ENCODE assay signal across 22 mouse cellular contexts in genomic region chr10:45865793-45866192, GRCm38 (mm10).
DNase-seq lines count a peak whose midpoint lies in the region; ATAC-seq and TF ChIP-seq lines count a peak whose summit lies in the region.
"Had no signal": no experiment of that assay in that cellular context is flagged by ENCODE, and none has a peak within 500 bp of the region (broad histone marks: within the 10 kb centered on the region; RNA-seq: fewer than 3 reads in every experiment).

No protein-coding gene starts in this region.

- no peaks in the 10 kb centered on the region for H3K36me3 ChIP-seq in kidney, adult 2 months (ENCODE audit: control insufficient read depth, insufficient read depth, low read length)
- no peaks in the 10 kb centered on the region for H3K36me3 ChIP-seq in midbrain, postnatal 0 days (ENCODE audit: insufficient read depth, low read length)
- no peaks in the 10 kb centered on the region for H3K36me3 ChIP-seq in midbrain, embryonic 14.5 days (ENCODE audit: control insufficient read depth, insufficient read depth, low read length)
- H3K36me3 ChIP-seq in embryonic facial prominence, embryonic 10.5 days (replicated peaks) = no peaks in the 10 kb centered on the region
- H3K36me3 ChIP-seq: embryonic facial prominence, embryonic 13.5 days; forebrain, embryonic 12.5 days; G1E; heart, embryonic 10.5 days; hindbrain, embryonic 10.5 days had no signal

- peak; percentile 18 for DNase-seq in kidney, postnatal 10 days
- DNase-seq in kidney, adult 2 months = no peak
- no peak for DNase-seq in midbrain, postnatal 0 days (ENCODE audit: low spot score)
- no peak for DNase-seq in midbrain, embryonic 14.5 days
- no peak for DNase-seq in embryonic facial prominence, embryonic 10.5 days (ENCODE audit: low spot score)
- no peak for DNase-seq in cerebellum, postnatal 10 days
- no peak for DNase-seq in right cerebral cortex, adult 2 months (ENCODE audit: low spot score in 2 of 2)
- DNase-seq: adrenal gland, adult 8-10 months; adrenal gland, postnatal 36 days; B cell, adult 2 months; cerebellum, adult 2 months; cerebellum, postnatal 14 days; gastrocnemius, postnatal 10 days; heart, adult 18-20 months had no signal

- no peaks in the 10 kb centered on the region for H3K9me3 ChIP-seq in midbrain, postnatal 0 days (ENCODE audit: low read length)
- H3K9me3 ChIP-seq in midbrain, embryonic 14.5 days (ENCODE audit: control insufficient read depth, low read length) = no peaks in the 10 kb centered on the region
- H3K9me3 ChIP-seq in embryonic facial prominence, embryonic 10.5 days = no peaks in the 10 kb centered on the region
- H3K9me3 ChIP-seq: embryonic facial prominence, embryonic 13.5 days; forebrain, embryonic 12.5 days; G1E; heart, embryonic 10.5 days; hindbrain, embryonic 10.5 days had no signal

- TF ChIP-seq CTCF in kidney, adult 2 months (conservative IDR thresholded peaks at IDR 0.05; ENCODE audit: insufficient read depth, insufficient read length, low read depth, low read length) = no peak
- no peak for TF ChIP-seq CTCF in midbrain, postnatal 0 days (IDR thresholded peaks at IDR 0.05)

- H3K4me1 ChIP-seq in kidney, adult 2 months (ENCODE audit: control insufficient read depth, insufficient read depth, low read length) = no peaks in the 10 kb centered on the region
- H3K4me1 ChIP-seq in midbrain, postnatal 0 days (ENCODE audit: insufficient read depth, low read length) = no peaks in the 10 kb centered on the region
- H3K4me1 ChIP-seq in midbrain, embryonic 14.5 days (ENCODE audit: control insufficient read depth, insufficient read depth, low read length) = no peaks in the 10 kb centered on the region
- peaks cover 27% of the 10 kb centered on the region for H3K4me1 ChIP-seq in embryonic facial prominence, embryonic 10.5 days
- H3K4me1 ChIP-seq: forebrain, embryonic 12.5 days; hindbrain, embryonic 10.5 days had no signal

- no peak for TF ChIP-seq POLR2A in kidney, adult 2 months (IDR thresholded peaks at IDR 0.05; ENCODE audit: low read depth, low read length)

- WGBS in kidney, adult 2 months = 48% methylated on average over 4 of the region's 4 CpGs
- WGBS in midbrain, postnatal 0 days = 52% methylated on average over 4 of the region's 4 CpGs
- 51% methylated on average over 4 of the region's 4 CpGs for WGBS in midbrain, embryonic 14.5 days
- WGBS in embryonic facial prominence, embryonic 10.5 days = 48% methylated on average over 4 of the region's 4 CpGs

- no peak overlapping the region for H3K9ac ChIP-seq in midbrain, postnatal 0 days (replicated peaks; ENCODE audit: low read length, poor library complexity, severe bottlenecking)
- H3K9ac ChIP-seq in midbrain, embryonic 14.5 days (replicated peaks; ENCODE audit: low read length) = no peak overlapping the region
- H3K9ac ChIP-seq: embryonic facial prominence, embryonic 13.5 days; forebrain, embryonic 12.5 days had no signal

- no peak overlapping the region for H3K4me3 ChIP-seq in kidney, adult 2 months (ENCODE audit: insufficient read depth, low read depth, low read length)
- H3K4me3 ChIP-seq in midbrain, postnatal 0 days (ENCODE audit: low read depth, low read length) = no peak overlapping the region
- no peak overlapping the region for H3K4me3 ChIP-seq in midbrain, embryonic 14.5 days (replicated peaks; ENCODE audit: low read depth, low read length)
- no peak overlapping the region for H3K4me3 ChIP-seq in embryonic facial prominence, embryonic 10.5 days
- H3K4me3 ChIP-seq: embryonic facial prominence, embryonic 13.5 days; forebrain, embryonic 12.5 days; heart, embryonic 10.5 days; hindbrain, embryonic 10.5 days had no signal

- no peak overlapping the region for H3K4me2 ChIP-seq in midbrain, postnatal 0 days (ENCODE audit: low read depth, low read length, poor library complexity, severe bottlenecking)
- no peak overlapping the region for H3K4me2 ChIP-seq in midbrain, embryonic 14.5 days (ENCODE audit: low read length)
- H3K4me2 ChIP-seq: embryonic facial prominence, embryonic 13.5 days; forebrain, embryonic 12.5 days had no signal

- no peak overlapping the region for H3K27ac ChIP-seq in kidney, adult 2 months (ENCODE audit: insufficient read depth, low read depth, low read length)
- H3K27ac ChIP-seq in midbrain, postnatal 0 days (ENCODE audit: low read depth, low read length) = 0 out of 2 replicates have a peak overlapping the region, but pooled peaks have one; percentile 20
- H3K27ac ChIP-seq in midbrain, embryonic 14.5 days (replicated peaks; ENCODE audit: low read depth, low read length) = no peak overlapping the region
- H3K27ac ChIP-seq in embryonic facial prominence, embryonic 10.5 days (replicated peaks) = peak overlapping the region; percentile 61; the same call in 1 of the 2 replicates
- H3K27ac ChIP-seq: embryonic facial prominence, embryonic 13.5 days; forebrain, embryonic 12.5 days; heart, embryonic 10.5 days; hindbrain, embryonic 10.5 days had no signal

- H3K27me3 ChIP-seq in kidney, adult 2 months (replicated peaks; ENCODE audit: control insufficient read depth, insufficient read depth, low read length) = no peaks in the 10 kb centered on the region
- H3K27me3 ChIP-seq in midbrain, postnatal 0 days (ENCODE audit: insufficient read depth, low read length) = no peaks in the 10 kb centered on the region
- H3K27me3 ChIP-seq in midbrain, embryonic 14.5 days (ENCODE audit: control insufficient read depth, insufficient read depth, low read length) = no peaks in the 10 kb centered on the region
- no peaks in the 10 kb centered on the region for H3K27me3 ChIP-seq in embryonic facial prominence, embryonic 10.5 days (replicated peaks; ENCODE audit: low read depth, poor library complexity, severe bottlenecking)
- H3K27me3 ChIP-seq: embryonic facial prominence, embryonic 13.5 days; forebrain, embryonic 12.5 days had no signal

- ATAC-seq in midbrain, postnatal 0 days (ENCODE audit: low FRiP score) = no peak
- no peak for ATAC-seq in midbrain, embryonic 14.5 days (ENCODE audit: low FRiP score, low TSS enrichment)
- ATAC-seq in megakaryocyte, adult 5-6 weeks (ENCODE audit: poor library complexity, severe bottlenecking) = peak; percentile 52
- ATAC-seq: CD4-positive, CD25-positive, alpha-beta regulatory T cell, adult 4 months; forebrain, embryonic 16.5 days had no signal

Comparison
In these comparisons a context has a peak if more than half of its experiments do, and no peak if none do; other contexts are left out.
1. H3K27ac ChIP-seq: peak in midbrain, postnatal 0 days (single experiment) and embryonic facial prominence, embryonic 10.5 days (single experiment); none in kidney, adult 2 months (single experiment) and midbrain, embryonic 14.5 days (single experiment).